Mouse (Mus musculus): ENCODE results near the gene Thada. TPM values are rescaled to one million over a fixed set of nuclear protein-coding genes. Genes with fewer than 3 reads are reported as not detected.
"Not testable (repeated sequence)": the region's sequence is repeated elsewhere in the genome, so short reads cannot be mapped to it uniquely, and the experiment has no call there.

Thada gene
- total RNA-seq, 4 experiments from 2014 or later: 15.0 to 17.3 (median 15.6) TPM

GRCm38 (mm10) chr17:84228223-84228622, 237.8 kb downstream of the Thada start:
- no peak for DNase-seq (ENCODE audit: low spot score in 2 of 2)

- no peak for DNase-seq (ENCODE audit: low spot score in 2 of 2)
Observed at GRCm38 (mm10) chr17:84226681-84227080, 239.3 kb downstream of the Thada start.

- no peak for DNase-seq (ENCODE audit: low spot score in 2 of 2)
Observed at GRCm38 (mm10) chr17:84226231-84226630, 239.8 kb downstream of the Thada start.

- DNase-seq (ENCODE audit: low spot score in 2 of 2): no peak
Observed at GRCm38 (mm10) chr17:84224217-84224887, 241.7 kb downstream of the Thada start.

DNA sequence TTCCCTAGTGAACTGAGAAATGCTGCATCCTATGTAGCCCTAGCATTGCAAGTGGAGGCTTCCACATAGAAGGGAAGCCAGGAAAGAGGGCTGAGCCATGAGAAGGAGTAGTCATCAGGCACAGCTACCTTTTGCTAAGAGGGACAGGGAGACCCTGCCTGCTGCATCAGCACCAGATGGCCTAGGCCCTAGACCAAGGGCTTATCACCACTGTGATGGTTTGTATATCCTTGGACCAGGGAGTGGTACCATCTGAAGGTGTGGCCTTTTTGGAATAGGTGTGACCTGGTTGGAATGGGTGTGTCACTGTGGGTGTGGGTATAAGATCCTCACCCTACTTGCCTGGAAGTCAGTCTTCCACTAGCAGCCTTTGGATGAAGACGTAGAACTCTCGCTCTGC, 247.2 kb downstream of the Thada start:
- DNase-seq (ENCODE audit: low spot score in 2 of 2): not testable (repeated sequence)

DNA sequence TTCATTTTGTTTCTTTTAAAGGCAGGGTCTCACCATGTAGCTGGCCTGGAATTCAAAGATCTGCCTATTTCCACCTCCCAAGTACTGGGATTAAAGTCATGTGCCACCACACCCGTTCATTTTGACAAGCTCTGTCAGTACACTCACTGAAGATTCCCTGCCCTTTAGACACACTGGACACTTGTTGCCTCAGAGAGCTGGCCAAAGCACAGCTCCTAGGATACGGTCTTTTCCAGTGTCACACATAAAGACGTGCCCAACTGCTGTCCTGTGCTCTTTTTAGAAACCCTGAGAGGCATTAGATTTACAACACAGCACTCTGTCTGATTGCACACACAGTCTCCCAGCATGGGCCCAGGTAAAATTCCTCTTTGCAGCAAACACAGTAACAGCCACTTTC, 248.3 kb downstream of the Thada start:
- DNase-seq (ENCODE audit: low spot score in 2 of 2): no peak

GRCm38 (mm10) chr17:84215264-84215960, 250.6 kb downstream of the Thada start:
- no peak for DNase-seq (ENCODE audit: low spot score in 2 of 2)

- no peak for DNase-seq (ENCODE audit: low spot score in 2 of 2)
Observed at GRCm38 (mm10) chr17:84213464-84213863, 252.5 kb downstream of the Thada start.

GRCm38 (mm10) chr17:84207611-84208010, 258.4 kb downstream of the Thada start:
- no peak for DNase-seq (ENCODE audit: low spot score in 2 of 2)

DNA sequence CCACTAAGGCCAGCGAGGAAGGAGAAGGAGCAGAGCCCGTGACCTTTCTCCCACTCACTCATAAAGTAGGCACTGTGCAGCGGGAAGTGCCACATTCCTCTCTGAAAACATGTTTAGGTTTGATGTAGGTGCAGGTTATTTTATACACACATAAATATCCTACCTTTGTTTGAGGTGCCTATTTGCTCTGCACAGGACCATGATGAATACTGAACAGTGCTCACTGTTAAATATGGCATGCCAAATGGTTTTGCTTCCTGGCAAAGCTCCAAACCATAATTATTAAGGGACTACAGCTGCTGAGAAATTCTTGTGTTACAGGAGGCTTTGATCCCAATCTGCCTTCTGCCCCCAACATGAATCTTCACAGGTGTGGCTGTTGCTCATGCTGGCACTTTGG, 259.8 kb downstream of the Thada start:
- DNase-seq (ENCODE audit: low spot score in 2 of 2): no peak

- DNase-seq (ENCODE audit: low spot score in 2 of 2): no peak
Observed at GRCm38 (mm10) chr17:84204962-84205361, 261.0 kb downstream of the Thada start.

GRCm38 (mm10) chr17:84203340-84203739, 262.7 kb downstream of the Thada start:
- DNase-seq (ENCODE audit: low spot score in 2 of 2): no peak

DNA sequence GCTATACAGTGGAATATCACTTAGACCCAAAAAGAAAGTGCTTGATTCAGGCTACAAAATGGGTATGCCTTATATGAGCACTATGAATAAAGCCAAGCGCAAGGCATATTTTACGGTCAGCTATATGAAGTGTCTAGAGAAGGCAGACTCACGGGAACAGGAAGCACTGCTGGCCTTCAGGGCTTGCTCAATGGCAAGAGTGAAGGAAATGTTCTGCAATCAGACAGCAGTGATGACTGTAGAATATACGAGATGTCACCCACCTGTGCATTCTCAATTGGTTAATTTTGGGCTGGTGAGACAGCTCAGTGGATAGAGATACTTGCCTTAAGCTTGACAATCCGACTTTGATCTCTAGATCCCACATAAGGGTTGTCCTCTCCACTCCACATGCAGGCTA, 264.8 kb downstream of the Thada start:
- DNase-seq (ENCODE audit: low spot score in 2 of 2): no peak

DNA sequence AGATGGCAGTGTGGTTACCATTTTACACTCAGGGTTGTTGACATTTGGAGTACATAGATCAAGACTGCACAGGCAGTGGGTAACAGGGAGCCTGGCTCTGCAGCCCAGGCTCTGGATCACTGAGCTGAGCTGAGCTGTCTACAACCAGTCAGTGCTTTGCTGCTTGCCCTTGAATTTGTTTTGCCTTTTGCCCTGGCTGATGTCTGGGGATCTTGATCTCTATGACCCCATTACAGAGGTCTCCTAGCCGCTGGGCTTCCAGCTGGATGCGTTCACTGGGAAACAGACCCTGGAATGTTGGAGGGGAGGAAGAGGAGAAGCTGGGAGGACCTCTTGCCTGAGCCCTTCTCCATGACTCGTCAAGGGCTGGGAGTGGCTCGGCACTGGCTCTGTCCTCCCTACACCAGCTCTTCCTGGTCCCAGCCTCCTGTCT, 268.1 kb downstream of the Thada start:
- DNase-seq (ENCODE audit: low spot score in 2 of 2): no peak

DNA sequence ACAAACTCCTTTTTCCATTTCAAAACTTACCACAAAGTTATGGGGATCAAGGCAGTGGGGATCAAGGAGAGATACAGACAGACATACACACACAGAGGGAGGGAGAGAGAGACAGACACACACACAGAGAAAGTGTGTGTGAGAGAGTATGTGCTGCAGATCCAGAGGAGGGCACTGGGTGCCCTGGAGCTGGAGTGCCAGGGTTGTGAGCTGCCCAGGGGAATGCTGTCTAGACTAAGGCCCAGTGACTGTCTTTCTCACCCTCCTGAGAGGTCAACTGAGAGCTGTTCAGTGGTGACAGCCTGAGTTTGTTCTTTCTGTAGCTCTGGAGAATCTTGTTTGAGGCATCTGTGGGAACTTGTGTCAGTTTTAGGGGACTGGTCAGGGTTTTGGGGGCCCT, 269.7 kb downstream of the Thada start:
- no peak for DNase-seq (ENCODE audit: low spot score in 2 of 2)

DNA sequence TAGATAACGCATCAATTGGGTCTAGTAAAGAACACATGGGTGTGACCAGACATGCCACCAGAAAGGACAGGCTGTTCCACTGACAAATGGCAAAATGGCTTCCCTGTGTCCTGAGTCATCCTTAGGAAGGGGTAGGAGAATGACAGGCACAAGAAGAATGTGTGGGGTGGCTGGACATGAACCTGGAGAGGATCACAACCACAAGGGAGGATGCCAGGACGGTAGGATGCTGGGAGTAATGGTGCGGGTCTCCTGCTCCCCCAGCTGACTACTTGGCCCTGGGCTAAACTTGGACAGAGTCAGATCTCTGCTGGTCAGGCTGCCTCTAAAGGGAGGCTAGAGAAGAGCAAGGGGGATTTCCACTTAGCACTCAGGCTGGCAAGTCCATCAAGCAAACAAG, 270.2 kb downstream of the Thada start:
- no peak for DNase-seq (ENCODE audit: low spot score in 2 of 2)

GRCm38 (mm10) chr17:84195003-84195395, 271.0 kb downstream of the Thada start:
- no peak for DNase-seq (ENCODE audit: low spot score in 2 of 2)

DNA sequence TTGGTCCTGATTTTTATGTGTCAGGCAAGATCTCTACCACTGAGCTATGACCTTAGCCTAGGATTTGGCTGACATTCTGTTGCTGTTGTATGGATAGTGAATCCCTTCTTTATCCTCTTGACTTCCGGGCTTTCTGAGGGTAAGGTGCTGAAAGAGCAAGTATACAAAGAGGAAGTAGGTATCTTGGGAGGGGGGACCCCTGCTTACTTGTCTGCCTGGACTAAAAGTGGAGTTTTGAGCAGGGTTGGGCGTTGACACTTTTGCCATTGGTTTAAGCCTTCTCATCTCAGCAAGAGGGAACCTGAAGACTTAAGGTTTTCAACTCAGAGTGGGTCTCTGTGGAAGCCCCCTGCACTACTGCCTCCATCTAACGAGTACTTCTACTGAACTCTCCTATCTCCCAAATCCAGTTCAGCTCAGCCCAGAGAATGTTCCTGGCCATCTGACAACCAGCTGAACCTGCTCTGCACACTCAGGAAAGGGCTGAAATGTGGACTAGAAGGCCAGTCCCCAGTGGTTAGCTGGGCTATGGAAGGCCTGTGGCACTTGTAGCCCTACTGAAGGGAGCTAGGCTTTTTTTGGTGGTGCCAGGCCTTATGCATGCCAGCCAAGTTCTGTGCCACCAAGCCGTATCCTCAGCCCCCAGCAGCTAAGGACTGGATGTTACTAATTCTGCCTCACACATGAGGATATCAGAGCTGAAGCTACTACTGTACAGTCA, 271.6 kb downstream of the Thada start:
- no peak for DNase-seq (ENCODE audit: low spot score in 2 of 2)

DNA sequence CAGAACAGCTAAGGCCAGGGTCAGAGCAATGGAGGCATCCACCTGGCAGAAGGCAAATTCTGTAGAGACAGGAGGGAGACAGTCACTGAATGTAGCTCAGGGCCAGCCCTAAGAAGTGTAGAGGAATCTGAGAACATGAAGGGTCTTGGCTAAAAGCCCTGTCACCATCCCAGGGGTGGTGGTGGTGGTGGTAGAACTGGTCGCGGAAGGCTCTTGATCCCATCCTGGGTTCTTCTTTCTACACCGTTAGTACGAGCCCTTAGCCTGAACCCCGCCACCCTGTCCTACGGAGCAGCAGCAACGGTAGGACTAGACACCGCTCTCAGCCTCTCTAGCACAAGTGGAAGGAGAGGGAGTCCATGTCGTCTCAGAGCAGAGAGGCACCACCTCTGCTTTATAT, 272.6 kb downstream of the Thada start:
- DNase-seq (ENCODE audit: low spot score in 2 of 2): no peak

DNA sequence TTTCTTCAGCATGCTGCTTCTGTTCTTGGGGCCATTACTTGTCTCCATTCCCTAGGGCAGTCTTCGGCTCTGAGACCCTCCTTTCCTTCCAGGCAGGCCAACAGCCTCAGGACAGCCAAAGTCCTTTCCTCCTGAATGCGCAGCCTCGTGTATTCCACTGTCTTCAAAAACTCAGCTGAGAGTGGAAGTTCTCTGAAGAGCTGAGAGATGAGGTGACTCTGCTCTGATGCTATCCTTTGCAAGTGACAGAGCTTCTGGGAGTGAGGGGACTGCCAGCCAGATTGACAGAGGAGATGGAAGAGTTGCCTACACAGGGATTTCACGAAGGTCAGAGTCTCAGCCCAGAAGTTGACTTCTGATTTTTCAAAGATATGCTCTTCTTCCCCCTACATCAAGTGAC, 274.1 kb downstream of the Thada start:
- DNase-seq (ENCODE audit: low spot score in 2 of 2): no peak

DNA sequence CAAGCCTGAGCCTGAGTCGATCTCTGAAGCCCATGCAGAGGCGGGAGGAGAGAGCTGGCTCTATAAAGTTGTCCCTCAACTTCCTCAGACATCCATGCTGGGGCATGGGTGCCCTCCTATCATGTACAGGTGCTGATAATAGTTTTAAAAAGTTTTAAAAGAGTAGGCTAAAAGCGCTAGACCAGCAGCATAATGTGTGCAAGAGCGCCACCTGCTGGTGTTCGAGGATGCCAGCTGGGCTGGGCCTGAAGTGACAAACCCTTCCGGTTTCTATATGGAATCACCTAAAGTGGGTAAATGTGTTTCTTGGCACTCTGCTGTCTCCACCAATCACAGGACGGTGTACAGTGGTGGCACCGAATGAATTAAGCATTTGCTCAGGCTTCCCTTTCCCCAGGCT, 275.1 kb downstream of the Thada start:
- DNase-seq (ENCODE audit: low spot score in 2 of 2): peak; percentile 60 to 77

DNA sequence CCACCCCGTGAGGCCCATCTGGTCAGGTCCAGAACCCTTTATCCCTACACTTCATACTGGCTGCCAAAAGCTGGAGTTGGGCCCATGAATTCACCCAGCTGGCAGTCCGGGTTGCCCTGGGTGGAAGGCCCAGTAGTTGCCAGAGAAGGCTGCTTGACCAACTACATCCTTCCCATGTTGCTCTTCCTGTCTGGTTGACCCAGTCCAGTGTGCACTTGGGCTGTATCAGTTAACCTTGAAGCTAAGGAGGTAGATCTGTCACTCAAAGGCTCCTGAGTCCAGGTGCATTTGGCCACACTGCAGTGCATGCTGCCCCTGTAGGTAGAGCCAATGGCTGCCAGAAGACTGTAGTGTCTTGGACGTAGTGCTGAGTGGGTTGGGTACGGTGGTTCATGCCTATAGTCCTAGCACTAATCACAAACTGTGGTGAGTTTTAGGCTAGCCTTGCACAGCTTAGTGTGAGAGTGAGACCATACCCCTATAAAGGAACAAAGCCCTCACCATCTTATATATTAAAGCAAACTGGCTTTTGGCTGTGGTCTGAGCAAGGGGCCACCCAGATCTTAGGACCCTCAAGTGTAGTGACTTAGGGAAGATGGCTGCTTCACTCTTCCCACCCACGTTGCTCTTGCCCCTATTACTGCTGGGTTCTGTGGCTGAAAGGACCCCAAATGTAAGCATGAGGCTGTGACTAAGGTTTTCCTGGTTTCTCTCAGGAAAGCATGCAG, 276.7 kb downstream of the Thada start:
- no peak for DNase-seq (ENCODE audit: low spot score in 2 of 2)
